Mouse (Mus musculus) megakaryocyte, adult 5-6 weeks (primary cell): ENCODE data around the gene Olfr410. TPM values are rescaled to one million over a fixed set of nuclear protein-coding genes. Genes with fewer than 3 reads are reported as not detected.

Source experiments
- ATAC-seq: 2 replicates; pipeline ENCODE4 v1.8.0; 2016; ENCODE audit warnings: mild to moderate bottlenecking, inconsistent platforms; ENCODE audit not compliant: poor library complexity, severe bottlenecking
- total RNA-seq, 2 experiments: library from RNA; stranded (forward) in 1 of 2; stranded (reverse) in 1 of 2; fragments of 153-499, 151-499 nt in 1 of 2; fragments of 221-1000, 200-1000 nt in 1 of 2; gene quantifications; 2 replicates each; pipeline versions ENCODE4 v1.2.3 to v1.2.4; 2015 to 2017

The Olfr410 gene
- total RNA-seq (2015), result not detected in 2 replicates
- total RNA-seq (2017), result not detected in 2 replicates

- ATAC-seq, result no peak
Observed at GRCm38 (mm10) chr11:74337931-74338330, at the start of gene Olfr410. TSS of gene Olfr410 (minus strand) at chr11:74338031.

GRCm38 (mm10) chr11:74387203-74387602 is 49.4 kb upstream of the Olfr410 start:
- ATAC-seq, result no peak

DNA sequence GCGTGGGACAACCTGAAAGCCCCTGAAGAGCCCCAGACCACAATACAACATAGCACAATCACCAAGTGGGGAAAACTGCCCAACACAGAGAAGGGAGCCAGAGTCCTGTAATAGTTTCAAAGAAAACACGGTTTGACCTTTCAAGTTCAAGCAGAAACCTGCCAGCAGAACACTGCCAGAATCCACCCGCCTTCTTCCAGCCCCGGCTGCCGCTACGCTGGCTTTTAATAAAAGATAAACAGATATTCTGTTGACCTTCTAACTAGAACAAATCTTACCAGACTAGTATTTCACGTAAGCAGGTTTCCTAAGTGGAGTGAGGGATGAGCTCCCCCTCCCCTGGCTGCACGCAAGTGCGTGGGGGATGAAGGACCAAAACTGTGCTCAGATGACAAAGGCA is 47.8 kb upstream of the Olfr410 start:
- ATAC-seq, result no peak

- ATAC-seq, result no peak
Observed at GRCm38 (mm10) chr11:74379166-74379873, 41.5 kb upstream of the Olfr410 start.

DNA sequence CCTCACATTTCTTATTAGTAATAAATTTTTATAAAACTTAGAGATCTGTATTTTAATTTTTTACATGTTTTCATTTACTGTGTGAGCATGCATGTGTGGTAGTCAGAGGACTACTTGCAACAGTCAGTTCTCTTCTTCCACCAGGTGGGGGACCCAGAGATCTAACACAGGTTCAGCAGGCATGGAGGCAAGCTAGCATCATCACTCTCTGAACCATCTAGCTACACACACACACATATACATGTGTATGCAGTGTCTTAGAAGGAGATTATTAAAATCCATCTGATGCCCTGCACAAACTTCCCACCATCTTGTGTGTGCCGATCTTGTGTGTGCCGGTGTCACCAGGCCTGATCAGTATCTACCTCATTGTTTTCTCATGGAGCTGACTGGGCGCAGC is 39.0 kb upstream of the Olfr410 start:
- ATAC-seq, result peak; percentile 62; the same call in 1 of the 2 replicates

GRCm38 (mm10) chr11:74371393-74372100 is 33.7 kb upstream of the Olfr410 start:
- peak; percentile 75 for ATAC-seq

DNA sequence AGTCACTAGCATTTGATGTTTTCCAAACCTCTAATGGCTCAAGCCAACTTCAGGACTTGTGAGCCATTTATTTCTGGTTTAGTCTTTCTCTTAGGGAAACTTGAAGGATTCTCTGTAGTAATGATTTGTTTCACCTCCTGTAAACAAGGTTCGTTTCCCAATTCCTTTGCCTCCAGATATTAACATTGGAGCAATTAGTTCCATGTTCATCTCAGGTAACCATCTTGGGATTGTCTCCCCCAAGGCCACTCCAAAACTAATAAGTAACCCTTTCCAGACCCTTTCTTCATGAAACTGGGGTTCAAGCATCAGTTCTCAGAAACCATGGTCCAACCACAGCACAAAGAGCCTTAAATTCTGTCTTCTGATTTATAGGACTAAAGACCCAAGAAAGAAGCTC is 23.9 kb upstream of the Olfr410 start, which contains the start of gene Olfr412:
Gene Olfr412, plus strand, starts transcription at position 301 of the 400 bp plus-strand sequence.
- no peak for ATAC-seq

DNA sequence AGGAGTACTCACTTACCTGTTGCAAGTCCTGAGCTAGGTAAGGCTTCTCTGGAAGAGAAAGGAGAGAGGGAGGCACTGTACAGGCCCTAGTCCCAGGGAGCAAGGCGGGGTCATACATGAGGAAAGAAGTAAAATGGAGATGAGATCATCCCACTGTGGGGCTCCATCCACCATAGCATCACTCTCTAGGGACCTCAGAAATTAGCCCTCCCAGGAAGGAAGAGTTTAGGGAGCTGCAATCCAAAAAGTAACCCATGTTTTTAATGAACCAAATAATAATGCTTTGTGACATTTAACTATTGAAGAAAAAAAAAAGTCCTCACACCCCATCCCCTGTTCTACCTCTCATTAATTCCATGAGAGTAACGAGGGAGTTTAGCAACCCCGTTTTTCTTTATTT is 14.7 kb upstream of the Olfr410 start, which contains the start of gene Olfr411:
Gene Olfr411, minus strand, starts transcription at position 101 of the 400 bp plus-strand sequence.
- no peak for ATAC-seq

GRCm38 (mm10) chr11:74328781-74329180 is 9.1 kb downstream of the Olfr410 start:
- no peak for ATAC-seq

GRCm38 (mm10) chr11:74326044-74326443 is 11.8 kb downstream of the Olfr410 start:
- ATAC-seq, result no peak

- ATAC-seq, result no peak
Observed at GRCm38 (mm10) chr11:74287256-74287655, 50.6 kb downstream of the Olfr410 start.

DNA sequence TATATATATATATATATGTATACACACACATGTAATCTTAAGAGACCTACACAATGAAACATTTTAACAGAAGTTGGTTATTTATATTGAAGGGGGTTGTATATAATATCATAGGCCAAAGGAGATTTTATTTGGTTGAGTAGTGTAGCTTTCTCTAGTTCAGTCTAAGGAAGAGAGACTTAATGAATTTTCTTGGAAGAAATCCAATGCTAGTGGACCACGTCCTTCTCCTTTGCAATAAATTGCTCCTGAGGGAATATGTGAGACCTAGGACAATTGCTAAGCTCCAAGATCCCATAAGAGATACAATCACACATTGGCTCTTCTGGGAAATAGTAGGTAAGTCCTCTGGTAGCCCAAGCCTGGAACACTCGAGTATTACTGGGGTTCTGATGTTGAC is 54.4 kb downstream of the Olfr410 start, which contains the start of gene Olfr59:
Gene Olfr59, plus strand, starts transcription at position 301 of the 400 bp plus-strand sequence.
- no peak for ATAC-seq

Other genes starting within 250 kb of the Olfr410 start
- not detected in 2 replicates for gene Olfr401, start 224.3 kb downstream of the Olfr410 start, total RNA-seq (2015)
- not detected in 2 replicates for gene Olfr401, start 224.3 kb downstream of the Olfr410 start, total RNA-seq (2017)
- gene Olfr402, start 184.5 kb downstream of the Olfr410 start, total RNA-seq (2015), result not detected in 2 replicates
- not detected in 2 replicates for gene Olfr402, start 184.5 kb downstream of the Olfr410 start, total RNA-seq (2017)
- not detected in 2 replicates for gene Olfr403, start 151.8 kb downstream of the Olfr410 start, total RNA-seq (2015)
- gene Olfr403, start 151.8 kb downstream of the Olfr410 start, total RNA-seq (2017), result not detected in 2 replicates
- not detected in 2 replicates for gene Olfr43, start 126.7 kb downstream of the Olfr410 start, total RNA-seq (2015)
- gene Olfr43, start 126.7 kb downstream of the Olfr410 start, total RNA-seq (2017), result not detected in 2 replicates
- gene Olfr406, start 78.2 kb downstream of the Olfr410 start, total RNA-seq (2015), result not detected in 2 replicates
- not detected in 2 replicates for gene Olfr406, start 78.2 kb downstream of the Olfr410 start, total RNA-seq (2017)
- gene Olfr59, start 54.3 kb downstream of the Olfr410 start, total RNA-seq (2015), result not detected in 2 replicates
- not detected in 2 replicates for gene Olfr59, start 54.3 kb downstream of the Olfr410 start, total RNA-seq (2017)
- not detected in 2 replicates for gene Olfr411, start 14.6 kb upstream of the Olfr410 start, total RNA-seq (2015)
- gene Olfr411, start 14.6 kb upstream of the Olfr410 start, total RNA-seq (2017), result not detected in 2 replicates
- gene Olfr412, start 24.0 kb upstream of the Olfr410 start, total RNA-seq (2015), result not detected in 2 replicates
- gene Olfr412, start 24.0 kb upstream of the Olfr410 start, total RNA-seq (2017), result not detected in 2 replicates